Mouse (Mus musculus) stomach, postnatal 0 days (tissue): ENCODE data around the gene Phc3. TPM values are rescaled to one million over a fixed set of nuclear protein-coding genes. Genes with fewer than 3 reads are reported as not detected.
A peak's percentile ranks its signal among the peaks of the same experiment; 100 is the strongest.

Source experiments
- ATAC-seq: fragments of 200-750 bp; cut with Nextera tagmentation; 2 replicates; pipeline ENCODE4 v1.8.0; 2017; ENCODE audit not compliant: low FRiP score, low TSS enrichment
- DNase-seq: peaks from one replicate; pipeline ENCODE4 v3.0.0-alpha.2; 2016; ENCODE audit warnings: low spot score
- H3K27ac ChIP-seq: fragments of 300-500 bp; sonication (generic); replicated peaks from 2 replicates; pipeline ENCODE4 v1.5.1; 2014; ENCODE audit warnings: mild to moderate bottlenecking, control low read depth
- H3K27me3 ChIP-seq: fragments of 300-500 bp; sonication (generic); 2 replicates; pipeline ENCODE4 v1.6.1; 2014; ENCODE audit warnings: low read length; ENCODE audit not compliant: control insufficient read depth, insufficient read depth
- H3K36me3 ChIP-seq: fragments of 300-500 bp; sonication (generic); 2 replicates; pipeline ENCODE4 v1.6.1; 2014; ENCODE audit warnings: low read length, mixed read lengths; ENCODE audit not compliant: control insufficient read depth, insufficient read depth
- H3K4me1 ChIP-seq: fragments of 300-500 bp; sonication (generic); replicated peaks from 2 replicates; pipeline ENCODE4 v1.6.1; 2014; ENCODE audit warnings: antibody characterized with exemption; ENCODE audit not compliant: control insufficient read depth, insufficient read depth
- H3K4me2 ChIP-seq: fragments of 300-500 bp; sonication (generic); replicated peaks from 2 replicates; pipeline ENCODE4 v1.6.1; 2014; ENCODE audit warnings: low read depth, mild to moderate bottlenecking, control low read depth, moderate library complexity
- H3K4me3 ChIP-seq: fragments of 300-500 bp; sonication (generic); 2 replicates; pipeline ENCODE4 v1.5.1; 2014; ENCODE audit warnings: low read depth, low read length, control low read depth
- H3K9ac ChIP-seq: fragments of 300-500 bp; sonication (generic); 2 replicates; pipeline ENCODE4 v1.6.1; 2014; ENCODE audit warnings: mild to moderate bottlenecking, low read length, control low read depth, mixed read lengths
- H3K9me3 ChIP-seq: fragments of 300-500 bp; sonication (generic); 2 replicates; pipeline ENCODE4 v1.6.1; 2016; ENCODE audit warnings: low read length; ENCODE audit not compliant: control insufficient read depth
- CTCF ChIP-seq: IDR thresholded peaks from 2 replicates; pipeline ENCODE4 v1.5.1; 2016; ENCODE audit warnings: antibody characterized with exemption, low read depth, mild to moderate bottlenecking, moderate library complexity
- EP300 ChIP-seq: optimal IDR thresholded peaks from 2 replicates; pipeline ENCODE3; 2016; ENCODE audit warnings: antibody characterized with exemption
- WGBS: fragments of 180-500 bp; shearing (Covaris S2); extraction: QIAGEN DNeasy Blood & Tissue Kit; methylation state at CpG from one replicate; pipeline ENCODE4 v1.1.7; 2014; 5-methylcytosine and 5-hydroxymethylcytosine counted together
- polyA plus RNA-seq: library from polyadenylated mRNA; unstranded; fragments of >200 nt; fragmentation: Nextera tagmentation; extraction: Ambion mirVana; gene quantifications from 2 replicates; pipeline ENCODE4 v1.2.1, GENCODE M21; 2015

Phc3 gene
- polyA plus RNA-seq, 1 experiment from 2014 or later = 3.0 TPM

DNA sequence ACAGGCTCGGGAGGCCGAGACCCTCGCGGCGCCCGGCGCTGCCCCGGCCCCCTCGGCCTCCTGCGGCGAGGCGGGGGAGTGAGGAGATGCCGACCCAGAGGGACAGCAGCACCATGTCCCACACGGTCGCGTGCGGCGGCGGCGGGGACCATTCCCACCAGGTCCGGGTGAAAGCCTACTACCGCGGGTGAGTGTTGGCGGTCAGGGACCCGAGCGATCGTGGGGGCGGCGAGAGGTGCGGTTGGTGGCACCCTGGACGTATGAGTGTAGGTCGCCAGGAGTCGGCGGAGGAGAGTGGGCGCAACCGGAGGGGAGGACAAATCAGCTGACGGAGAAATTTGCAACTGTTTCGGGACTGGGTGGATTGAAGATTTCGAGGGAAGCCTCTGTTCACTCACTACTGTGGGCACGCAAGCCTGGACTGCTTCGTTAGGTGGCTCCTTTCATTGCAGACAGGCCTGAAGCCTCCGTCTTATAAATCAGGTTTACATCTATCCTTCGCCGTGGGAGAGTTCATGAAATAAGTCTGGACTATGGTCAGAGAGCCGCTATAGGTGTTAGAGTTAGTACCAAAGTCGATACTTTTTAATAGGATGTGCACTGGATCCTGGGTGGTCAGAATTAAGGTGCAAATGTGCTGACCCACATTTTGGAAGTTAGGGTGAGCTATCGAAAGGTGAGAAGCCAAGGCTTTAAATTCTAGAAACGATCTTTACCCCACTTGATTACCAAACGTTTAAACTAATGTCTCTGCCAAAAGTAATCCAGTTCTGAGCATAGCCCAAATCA lies 26.9 kb upstream of the Phc3 start:
- ATAC-seq = no peak; the same call in 1 of the 2 replicates
- TF ChIP-seq EP300 = no peak
- no peak for TF ChIP-seq CTCF
- under 1% methylated on average over 43 of the region's 49 CpGs for WGBS

DNA sequence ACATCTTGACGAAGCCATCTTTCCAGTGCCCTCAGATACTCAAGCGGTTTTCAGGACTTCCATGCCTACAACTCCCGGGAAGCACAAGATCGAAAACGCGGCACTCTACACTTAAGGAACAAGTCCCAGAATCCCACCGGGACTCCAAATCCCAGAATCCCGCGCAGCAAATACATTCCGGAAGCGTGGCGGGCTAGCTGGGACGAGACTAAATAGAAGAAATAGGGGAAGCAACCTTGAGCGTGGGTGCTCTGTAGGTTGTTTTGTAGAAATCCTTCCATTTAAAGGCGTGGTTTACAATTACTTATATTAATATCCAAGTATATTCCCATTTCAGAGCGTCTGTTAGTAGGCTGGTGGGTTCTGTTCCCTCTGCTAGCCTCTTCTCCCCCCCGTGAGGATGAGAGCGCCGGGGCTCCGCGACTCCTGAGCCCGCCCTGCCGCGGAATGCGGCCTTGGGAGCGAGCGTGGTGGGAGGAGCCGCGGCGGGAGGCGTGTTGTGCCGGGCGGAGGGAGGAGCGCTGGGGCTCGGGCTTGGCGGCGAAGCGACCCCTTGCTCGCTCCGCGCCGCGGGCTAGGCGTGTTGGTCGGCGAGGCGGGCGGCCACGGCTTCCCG lies 26.2 kb upstream of the Phc3 start, which contains the start of gene Prkci:
TSS of gene Prkci (plus strand) at position 465 of the 616 bp plus-strand sequence.
- no peaks in the 10 kb centered on the region for H3K36me3 ChIP-seq
- H3K4me2 ChIP-seq = peak within 1 kb of the TSS; percentile 61
- no peak for TF ChIP-seq CTCF
- TF ChIP-seq EP300 = no peak
- H3K4me3 ChIP-seq = peak within 1 kb of the TSS; percentile 95
- WGBS = under 1% methylated on average over 48 of the region's 50 CpGs
- peaks cover 4% of the 10 kb centered on the region; the same call in 1 of the 2 replicates for H3K4me1 ChIP-seq
- H3K9ac ChIP-seq = peak within 1 kb of the TSS; percentile 90
- H3K9me3 ChIP-seq = no peaks in the 10 kb centered on the region
- H3K27me3 ChIP-seq = no peaks in the 10 kb centered on the region
- DNase-seq (peak; percentile 96), ATAC-seq (peak; percentile 96)
- peak within 1 kb of the TSS; percentile 91 for H3K27ac ChIP-seq

More for the DNA sequence above, 26.9 kb upstream of the Phc3 start:
- H3K27ac ChIP-seq = peak overlapping the region; percentile 91
- peaks cover 4% of the 10 kb centered on the region; the same call in 1 of the 2 replicates for H3K4me1 ChIP-seq
- peak overlapping the region; percentile 90 for H3K9ac ChIP-seq
- H3K9me3 ChIP-seq = no peaks in the 10 kb centered on the region
- no peaks in the 10 kb centered on the region for H3K36me3 ChIP-seq
- H3K27me3 ChIP-seq = no peaks in the 10 kb centered on the region
- DNase-seq = no peak
- H3K4me3 ChIP-seq = peak overlapping the region; percentile 95
- H3K4me2 ChIP-seq = peak overlapping the region; percentile 61

DNA sequence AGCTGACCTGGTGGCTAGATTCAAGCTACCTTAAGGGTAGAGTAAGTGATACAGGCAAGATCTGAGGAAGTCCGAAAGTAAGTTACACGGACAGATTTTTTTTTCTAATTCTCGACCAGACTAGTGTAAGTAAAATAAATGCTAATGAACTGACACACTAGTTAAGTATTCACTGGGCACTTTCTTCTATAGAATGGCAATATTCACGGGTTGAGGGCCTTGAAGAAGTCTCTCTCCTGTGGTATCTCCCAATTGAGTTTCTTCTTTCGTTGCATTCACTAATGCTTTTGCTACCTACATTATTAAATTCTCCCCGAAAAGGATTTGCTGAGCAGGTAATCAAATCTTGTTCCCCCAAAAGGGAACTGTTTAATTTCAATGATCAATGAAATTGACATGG lies 25.6 kb upstream of the Phc3 start:
- no peak for ATAC-seq
- Histone ChIP-seq H3K36me3 (no peaks in the 10 kb centered on the region), H3K27ac (peak overlapping the region; percentile 91; the same call in 1 of the 2 replicates), H3K4me2 (peak overlapping the region; percentile 61), H3K4me3 (peak overlapping the region; percentile 95), H3K27me3 (no peaks in the 10 kb centered on the region), H3K9me3 (no peaks in the 10 kb centered on the region), H3K4me1 (peaks cover 4% of the 10 kb centered on the region; the same call in 1 of the 2 replicates), H3K9ac (no peak overlapping the region)
- TF ChIP-seq CTCF = no peak
- no peak for TF ChIP-seq EP300
- no peak for DNase-seq
- WGBS = 18% methylated on average over 6 of the region's 6 CpGs

DNA sequence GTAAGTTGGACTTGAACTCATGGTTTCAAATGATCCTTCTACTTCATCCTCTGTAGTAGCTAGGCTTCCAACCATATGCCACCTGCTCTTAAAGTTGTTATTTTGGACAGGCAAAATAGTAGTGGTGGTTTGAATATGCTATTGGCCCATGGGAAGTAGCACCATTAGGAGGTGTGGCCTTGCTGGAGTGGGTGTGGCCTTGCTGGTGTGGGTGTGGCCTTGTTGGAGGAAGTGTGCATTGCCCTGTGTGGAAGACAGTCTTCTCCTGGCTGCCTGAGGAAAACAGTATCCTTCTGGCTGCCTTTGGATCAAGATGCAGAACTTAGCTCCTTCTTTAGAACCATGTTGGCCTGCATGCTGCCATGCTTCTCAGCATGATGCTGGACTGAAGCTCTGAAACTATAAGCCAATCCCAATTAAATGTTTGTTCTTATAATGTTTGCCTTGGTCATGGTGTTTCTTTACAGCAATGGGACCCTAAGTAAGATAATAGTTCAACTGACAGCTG lies 23.9 kb upstream of the Phc3 start:
- Histone ChIP-seq H3K9ac (no peak overlapping the region), H3K27ac (no peak overlapping the region), H3K4me3 (no peak overlapping the region), H3K9me3 (no peaks in the 10 kb centered on the region), H3K4me2 (no peak overlapping the region), H3K36me3 (no peaks in the 10 kb centered on the region), H3K4me1 (no peaks in the 10 kb centered on the region), H3K27me3 (no peaks in the 10 kb centered on the region)
- DNase-seq = no peak
- TF ChIP-seq EP300 (no peak), CTCF (no peak)
- no peak for ATAC-seq

DNA sequence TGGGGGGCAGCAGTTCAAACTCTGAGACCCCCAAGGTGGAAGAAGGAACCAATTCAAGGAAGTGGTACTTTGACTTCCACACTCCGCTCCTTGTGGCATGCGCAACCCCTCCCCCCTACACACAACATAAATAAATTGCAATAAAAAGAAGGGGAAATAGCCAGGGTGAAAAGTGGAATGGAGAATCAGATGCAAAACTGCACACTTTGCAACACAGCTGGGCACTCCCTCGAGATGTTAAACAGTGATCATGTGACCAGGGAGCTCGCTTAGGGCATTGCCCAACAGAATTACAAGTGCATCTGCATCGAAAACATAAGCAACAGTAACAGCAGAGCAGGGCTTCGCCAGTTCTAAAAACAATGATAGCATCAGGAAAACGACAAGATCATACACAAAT lies 22.9 kb upstream of the Phc3 start:
- Histone ChIP-seq H3K27ac (no peak overlapping the region), H3K4me1 (no peaks in the 10 kb centered on the region), H3K9ac (no peak overlapping the region), H3K9me3 (no peaks in the 10 kb centered on the region), H3K4me2 (no peak overlapping the region), H3K36me3 (no peaks in the 10 kb centered on the region), H3K4me3 (no peak overlapping the region), H3K27me3 (no peaks in the 10 kb centered on the region)
- TF ChIP-seq EP300 = no peak
- no peak for TF ChIP-seq CTCF
- DNase-seq (no peak), ATAC-seq (no peak)
- WGBS = 76% methylated on average over 7 of the region's 7 CpGs
